Mouse (Mus musculus) right cerebral cortex, adult 2 months (tissue): Measurements from ENCODE around the gene Ibsp.

Experiments
- DNase-seq, 2 experiments: peaks; one replicate each; pipeline ENCODE4 v3.0.0; 2021 to 2022; ENCODE audit warnings: low spot score in 2 of 2

The Ibsp gene

DNA sequence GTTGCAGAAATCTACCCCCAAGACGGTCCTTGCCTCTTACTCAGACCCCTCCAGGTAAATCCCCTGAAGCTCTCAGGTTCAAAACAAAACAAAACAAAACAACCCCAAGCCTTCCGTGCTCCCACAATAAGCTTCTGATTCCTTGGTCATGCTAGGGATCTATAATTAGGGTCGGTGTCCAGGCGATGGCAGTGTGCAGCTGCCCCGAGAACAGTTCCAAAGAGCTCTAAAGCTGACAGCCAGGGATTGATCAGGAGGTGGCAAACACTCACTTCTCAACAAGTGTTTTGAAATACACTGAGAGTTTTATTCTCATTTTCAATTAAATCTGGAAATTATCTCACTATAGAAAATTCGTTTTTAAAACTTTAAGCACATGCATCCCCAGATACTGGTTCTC lies 43.9 kb downstream of the Ibsp start:
- no peak for DNase-seq

DNA sequence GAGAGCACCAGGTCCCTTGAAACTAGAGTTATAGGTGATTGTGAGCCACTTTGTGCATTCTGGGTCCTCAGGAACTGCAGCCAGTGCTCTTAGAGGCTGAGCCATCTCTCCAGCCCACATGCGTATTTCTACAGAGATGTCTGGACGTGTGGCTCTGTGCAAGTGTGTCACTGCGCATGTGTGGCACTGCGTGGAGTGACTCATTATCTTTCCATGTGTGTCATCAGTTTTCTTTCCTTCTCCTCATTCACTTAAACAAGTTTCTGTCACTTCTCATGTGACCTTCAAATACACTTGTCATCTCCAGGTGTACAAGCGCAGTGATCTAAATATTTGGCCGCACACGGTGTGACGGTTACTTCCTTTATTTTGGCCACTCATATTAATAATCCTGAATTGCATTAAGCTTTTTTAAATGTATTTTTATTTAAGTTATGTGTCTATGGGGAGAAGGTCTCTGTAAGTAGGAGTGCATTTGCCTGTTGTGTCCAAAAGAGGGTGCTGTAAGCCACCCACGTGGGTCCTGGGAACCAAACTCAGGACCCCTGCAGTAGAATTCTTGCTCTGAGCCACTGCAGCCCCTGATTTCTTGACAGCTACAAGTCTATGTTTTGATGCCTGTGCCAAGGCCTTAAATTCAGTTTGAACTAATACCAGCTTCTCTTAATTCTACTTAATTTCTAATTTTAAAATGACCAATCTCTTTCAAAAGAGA lies 45.7 kb downstream of the Ibsp start:
- no peak for DNase-seq

DNA sequence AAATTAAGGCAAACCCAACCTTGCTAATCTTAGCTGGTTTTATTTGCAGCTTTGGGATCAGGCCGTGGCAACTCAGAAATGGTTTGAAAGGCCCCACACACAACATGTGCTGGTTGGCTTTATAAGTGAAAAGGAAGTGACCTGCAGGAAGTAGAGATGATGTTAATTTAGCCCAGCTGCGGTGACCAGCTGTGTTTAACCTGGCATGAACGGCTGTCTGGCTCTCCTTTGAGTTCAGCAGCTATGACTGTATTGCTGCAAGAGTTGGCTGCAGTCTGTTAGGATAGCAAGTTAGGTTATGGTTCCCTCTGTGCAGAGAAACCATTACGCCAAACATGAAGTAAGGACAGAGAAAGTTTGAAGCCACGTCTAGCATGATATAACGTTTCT lies 46.3 kb downstream of the Ibsp start:
- DNase-seq = no peak

DNA sequence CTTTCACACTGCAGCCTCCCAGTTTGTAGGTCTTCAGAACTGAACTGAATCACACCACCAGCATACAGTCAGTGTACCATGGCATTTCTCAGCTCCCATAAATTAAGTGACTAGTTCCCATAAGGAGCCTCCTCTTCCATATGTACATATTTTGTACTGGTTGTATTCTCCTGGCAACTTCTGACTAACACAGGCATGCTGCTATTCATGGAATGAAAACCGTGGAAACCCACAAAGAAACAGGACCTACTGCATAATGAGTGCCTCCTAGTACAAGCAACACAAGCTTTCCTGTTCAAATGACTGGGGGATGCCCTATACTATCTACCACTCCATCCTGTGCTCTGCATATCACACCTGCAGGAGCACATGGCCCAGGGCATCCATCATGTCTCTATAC lies 52.1 kb downstream of the Ibsp start:
- DNase-seq = no peak

DNA sequence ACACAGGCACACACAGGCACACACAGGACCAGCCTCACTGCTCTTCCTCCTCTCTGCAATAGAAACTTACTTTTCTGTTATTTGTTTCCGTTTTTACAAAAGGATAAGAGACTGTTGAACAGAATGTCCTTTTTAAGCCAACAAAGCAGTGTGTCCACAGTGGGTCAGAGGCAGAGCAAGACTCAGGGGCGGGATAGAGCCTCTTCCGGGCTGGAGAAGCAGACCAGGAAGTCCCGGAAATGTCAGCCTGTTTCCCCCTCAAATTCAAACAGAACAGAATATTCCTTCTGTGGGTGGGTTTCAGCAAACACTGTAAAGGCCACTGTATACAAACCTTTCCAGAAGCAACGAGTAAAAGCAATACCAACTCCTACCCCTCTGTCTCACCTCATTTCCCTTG lies 52.9 kb downstream of the Ibsp start:
- DNase-seq = no peak

DNA sequence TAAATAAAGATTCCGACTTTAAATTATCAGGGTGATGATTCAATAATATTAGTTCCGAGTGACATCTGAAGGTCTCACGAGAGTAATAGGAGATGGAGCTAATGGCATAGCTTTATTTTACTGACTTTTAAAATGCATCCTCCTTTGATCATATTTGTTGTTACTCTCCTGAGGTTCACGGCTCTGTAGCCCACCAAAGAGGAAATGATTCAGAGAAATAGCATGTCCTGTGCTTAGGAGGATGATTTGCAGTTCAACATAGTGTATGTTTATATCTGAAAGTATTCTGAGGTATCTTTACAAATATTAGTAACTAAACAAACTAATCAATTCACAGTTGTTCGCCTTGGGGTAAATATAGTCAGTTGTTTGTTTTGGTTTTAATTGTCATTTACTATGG lies 58.6 kb downstream of the Ibsp start:
- DNase-seq = no peak

DNA sequence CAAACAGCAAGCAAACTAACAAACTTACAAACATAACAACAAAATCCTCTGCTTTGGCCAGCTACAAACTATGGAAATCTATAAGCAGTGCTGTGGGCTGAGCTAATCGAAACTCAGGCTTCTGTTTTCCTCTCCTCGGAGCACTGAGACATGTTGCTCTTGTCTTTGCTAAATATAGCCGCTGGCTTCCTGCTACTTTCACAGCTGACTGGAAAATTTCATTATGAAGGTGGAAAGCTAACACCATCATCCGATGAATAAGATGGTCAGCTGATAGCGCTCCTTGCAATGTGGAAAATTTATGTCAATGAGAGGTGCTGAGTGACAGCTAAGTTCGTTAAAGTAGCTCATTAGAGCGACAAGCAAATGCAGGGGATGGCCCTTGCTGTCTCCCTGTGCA lies 59.6 kb downstream of the Ibsp start:
- DNase-seq = peak; percentile 39 to 53

DNA sequence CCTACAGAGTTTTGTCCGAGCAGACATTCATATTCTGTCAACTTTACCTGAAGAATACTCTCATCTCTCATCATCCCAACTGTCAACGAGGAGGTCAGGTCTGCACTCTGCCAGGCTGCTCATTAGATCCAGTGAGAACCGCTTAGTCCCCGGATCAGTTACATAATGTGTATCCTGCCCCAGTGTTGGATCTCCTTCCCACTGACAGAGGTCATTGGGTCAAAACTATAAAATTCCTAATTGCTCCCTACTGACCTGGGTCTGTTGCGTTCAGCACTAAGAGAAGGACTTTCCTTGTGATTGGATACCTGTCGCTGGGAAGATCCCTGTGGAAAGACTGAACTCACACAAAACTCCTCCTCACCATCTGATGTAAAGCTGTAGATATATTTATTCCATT lies 60.3 kb downstream of the Ibsp start:
- peak in 1 of 2 experiments; percentile 19 for DNase-seq
